Mouse (Mus musculus) embryonic facial prominence, embryonic 14.5 days (tissue): ENCODE data around the gene Gpr1. TPM values are rescaled to one million over a fixed set of nuclear protein-coding genes. Genes with fewer than 3 reads are reported as not detected.

Experiments
- ATAC-seq: fragments of 200-750 bp; cut with Nextera tagmentation; 2 replicates; pipeline ENCODE4 v1.8.0; 2017; ENCODE audit warnings: low read depth, moderate number of reproducible peaks, moderate TSS enrichment
- DNase-seq: peaks from one replicate; pipeline ENCODE4 v3.0.0-alpha.2; 2015; ENCODE audit warnings: low spot score
- H3K27ac ChIP-seq: fragments of 300-500 bp; sonication (generic); replicated peaks from 2 replicates; pipeline ENCODE4 v1.5.1; 2014; ENCODE audit warnings: low read depth, mild to moderate bottlenecking, low read length, moderate library complexity
- H3K27me3 ChIP-seq: fragments of 300-500 bp; sonication (generic); replicated peaks from 2 replicates; pipeline ENCODE4 v1.6.1; 2014; ENCODE audit warnings: low read length; ENCODE audit not compliant: control insufficient read depth, insufficient read depth
- H3K36me3 ChIP-seq: fragments of 300-500 bp; sonication (generic); 2 replicates; pipeline ENCODE4 v1.6.1; 2014; ENCODE audit warnings: low read length, mixed read lengths; ENCODE audit not compliant: control insufficient read depth, insufficient read depth
- H3K4me1 ChIP-seq: fragments of 300-500 bp; sonication (generic); 2 replicates; pipeline ENCODE4 v1.6.1; 2014; ENCODE audit warnings: antibody characterized with exemption, low read length; ENCODE audit not compliant: control insufficient read depth, insufficient read depth
- H3K4me2 ChIP-seq: fragments of 300-500 bp; sonication (generic); 2 replicates; pipeline ENCODE4 v1.6.1; 2014; ENCODE audit warnings: low read depth, mild to moderate bottlenecking, low read length, moderate library complexity, mixed read lengths
- H3K4me3 ChIP-seq: fragments of 300-500 bp; sonication (generic); 2 replicates; pipeline ENCODE4 v1.5.1; 2014; ENCODE audit warnings: low read depth, mild to moderate bottlenecking, low read length
- H3K9ac ChIP-seq: fragments of 300-500 bp; sonication (generic); 2 replicates; pipeline ENCODE4 v1.6.1; 2014; ENCODE audit warnings: low read depth, mild to moderate bottlenecking, low read length, moderate library complexity, mixed read lengths
- H3K9me3 ChIP-seq: fragments of 300-500 bp; sonication (generic); 2 replicates; pipeline ENCODE4 v1.6.1; 2016; ENCODE audit warnings: low read length; ENCODE audit not compliant: control insufficient read depth
- WGBS: fragments of 180-500 bp; shearing (Covaris S2); extraction: QIAGEN DNeasy Blood & Tissue Kit; methylation state at CpG from one replicate; pipeline ENCODE4 v1.1.7; 2014; 5-methylcytosine and 5-hydroxymethylcytosine counted together
- polyA plus RNA-seq: library from polyadenylated mRNA; unstranded; fragments of >200 nt; fragmentation: Nextera tagmentation; extraction: Ambion mirVana; gene quantifications from 2 replicates; pipeline ENCODE4 v1.2.1, GENCODE M21; 2014

The Gpr1 gene
- polyA plus RNA-seq, 1 experiment from 2014 or later, result 0.64 TPM

GRCm38 (mm10) chr1:63239751-63240150 is 25.4 kb upstream of the Gpr1 start:
- DNase-seq, result peak; percentile 70
- Histone ChIP-seq H3K36me3 (no peaks in the 10 kb centered on the region), H3K9ac (no peak overlapping the region), H3K4me3 (no peak overlapping the region), H3K4me2 (no peak overlapping the region), H3K4me1 (no peaks in the 10 kb centered on the region), H3K27me3 (peaks cover under 1% of the 10 kb centered on the region; the same call in 1 of the 2 replicates), H3K9me3 (no peaks in the 10 kb centered on the region), H3K27ac (peak overlapping the region; percentile 39; the same call in 1 of the 2 replicates)
- WGBS, result 82% methylated on average over 8 of the region's 8 CpGs
- peak; percentile 77; the same call in 1 of the 2 replicates for ATAC-seq

DNA sequence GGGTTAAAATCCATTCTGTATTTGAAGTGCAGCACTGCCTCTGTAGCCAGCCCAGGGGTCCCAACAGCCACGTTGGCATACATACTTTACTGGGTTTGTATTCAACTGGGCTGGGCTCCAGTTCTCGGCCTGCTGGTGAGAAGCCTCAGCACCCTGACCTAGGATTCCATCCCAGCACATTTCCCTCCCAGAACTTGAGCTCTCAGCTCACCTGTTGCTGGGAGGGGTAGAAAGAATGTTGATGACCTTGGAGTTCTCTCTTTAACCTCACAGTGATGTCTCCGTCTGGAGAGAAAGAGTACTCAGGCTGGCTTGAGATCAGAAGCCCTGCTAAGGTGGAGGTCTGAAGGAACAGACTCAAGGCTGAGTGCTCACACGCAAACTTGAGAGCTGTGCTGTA is 25.0 kb upstream of the Gpr1 start:
- WGBS, result 58% methylated on average over 4 of the region's 4 CpGs
- ATAC-seq (peak; percentile 26; the same call in 1 of the 2 replicates), DNase-seq (no peak)
- H3K4me3 ChIP-seq, result no peak overlapping the region
- H3K27ac ChIP-seq, result peak overlapping the region; percentile 39; the same call in 1 of the 2 replicates
- H3K4me1 ChIP-seq, result no peaks in the 10 kb centered on the region
- no peaks in the 10 kb centered on the region for H3K9me3 ChIP-seq
- no peaks in the 10 kb centered on the region for H3K27me3 ChIP-seq
- H3K9ac ChIP-seq, result no peak overlapping the region
- H3K36me3 ChIP-seq, result no peaks in the 10 kb centered on the region
- H3K4me2 ChIP-seq, result no peak overlapping the region

DNA sequence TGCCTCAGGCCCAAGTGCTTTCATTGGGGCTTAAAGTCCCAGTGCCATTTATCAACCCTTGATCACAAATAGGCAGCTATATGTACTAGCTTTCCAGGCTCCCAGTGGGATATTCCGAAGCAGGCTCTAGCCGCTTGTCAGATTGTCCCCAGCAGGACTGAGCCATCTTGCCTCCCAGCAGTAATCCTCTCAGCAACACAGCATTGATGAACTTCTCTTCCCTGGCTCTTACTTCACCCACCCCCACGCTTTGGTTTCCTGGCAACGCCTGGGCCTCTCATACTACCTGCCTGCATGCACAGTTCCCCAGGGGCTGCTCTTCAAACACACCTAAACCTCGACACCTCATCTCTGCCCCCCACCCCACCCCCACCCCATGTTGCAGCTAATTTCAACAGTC is 23.0 kb upstream of the Gpr1 start:
- no peak overlapping the region for H3K4me3 ChIP-seq
- H3K9ac ChIP-seq, result no peak overlapping the region
- no peak overlapping the region for H3K27ac ChIP-seq
- no peaks in the 10 kb centered on the region for H3K4me1 ChIP-seq
- H3K9me3 ChIP-seq, result no peaks in the 10 kb centered on the region
- no peaks in the 10 kb centered on the region for H3K36me3 ChIP-seq
- 16% methylated on average over 5 of the region's 5 CpGs for WGBS
- ATAC-seq (0 out of 2 replicates have a peak, but pooled peaks have one; percentile 37), DNase-seq (no peak)
- H3K4me2 ChIP-seq, result no peak overlapping the region
- no peaks in the 10 kb centered on the region for H3K27me3 ChIP-seq

- Histone ChIP-seq H3K27ac (no peak overlapping the region), H3K27me3 (no peaks in the 10 kb centered on the region), H3K36me3 (no peaks in the 10 kb centered on the region), H3K4me2 (no peak overlapping the region), H3K4me1 (0 out of 2 replicates have a peak, but pooled peaks cover 4% of the 10 kb centered on the region), H3K9ac (no peak overlapping the region), H3K9me3 (no peaks in the 10 kb centered on the region), H3K4me3 (no peak overlapping the region)
- ATAC-seq (no peak), DNase-seq (no peak)
- 63% methylated on average over 5 of the region's 5 CpGs for WGBS
Measured at GRCm38 (mm10) chr1:63227241-63227640, 12.9 kb upstream of the Gpr1 start.

DNA sequence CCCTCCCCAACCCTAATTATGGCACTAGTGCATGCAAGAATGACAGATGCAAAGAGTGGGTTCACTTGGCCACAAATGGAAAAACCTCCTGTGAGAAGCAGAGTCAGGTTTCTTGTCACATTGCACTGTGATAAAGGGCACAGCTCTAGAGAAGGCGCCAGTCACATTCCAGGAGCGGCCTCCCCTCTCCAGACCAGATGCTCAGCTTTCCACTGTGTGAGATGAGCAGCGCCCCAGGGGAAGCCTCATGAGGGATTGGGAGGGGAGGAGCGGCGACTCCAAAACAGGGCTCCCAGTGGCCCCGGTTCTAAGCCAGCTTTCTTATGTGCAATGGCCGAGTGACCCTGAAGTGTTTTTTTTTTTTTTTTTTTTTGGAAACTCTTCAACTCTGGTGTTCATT is 11.5 kb upstream of the Gpr1 start:
- H3K27me3 ChIP-seq, result no peaks in the 10 kb centered on the region
- no peak overlapping the region for H3K9ac ChIP-seq
- H3K4me1 ChIP-seq, result 0 out of 2 replicates have a peak, but pooled peaks cover 4% of the 10 kb centered on the region
- no peaks in the 10 kb centered on the region for H3K36me3 ChIP-seq
- 12% methylated on average over 7 of the region's 7 CpGs for WGBS
- peak; percentile 79 for ATAC-seq
- H3K9me3 ChIP-seq, result no peaks in the 10 kb centered on the region
- peak; percentile 79 for DNase-seq
- no peak overlapping the region for H3K27ac ChIP-seq
- H3K4me3 ChIP-seq, result no peak overlapping the region
- no peak overlapping the region for H3K4me2 ChIP-seq

GRCm38 (mm10) chr1:63225009-63225408 is 10.7 kb upstream of the Gpr1 start:
- Histone ChIP-seq H3K9ac (no peak overlapping the region), H3K4me1 (0 out of 2 replicates have a peak, but pooled peaks cover 4% of the 10 kb centered on the region), H3K9me3 (no peaks in the 10 kb centered on the region), H3K36me3 (no peaks in the 10 kb centered on the region), H3K27ac (no peak overlapping the region), H3K27me3 (no peaks in the 10 kb centered on the region), H3K4me2 (no peak overlapping the region), H3K4me3 (no peak overlapping the region)
- 81% methylated on average over 4 of the region's 4 CpGs for WGBS
- DNase-seq, result no peak
- ATAC-seq, result no peak

- Histone ChIP-seq H3K9ac (no peak overlapping the region), H3K4me1 (0 out of 2 replicates have a peak, but pooled peaks cover 5% of the 10 kb centered on the region), H3K27me3 (no peaks in the 10 kb centered on the region), H3K36me3 (no peaks in the 10 kb centered on the region), H3K27ac (no peak overlapping the region), H3K4me3 (no peak overlapping the region), H3K4me2 (no peak overlapping the region), H3K9me3 (no peaks in the 10 kb centered on the region)
- DNase-seq (no peak), ATAC-seq (no peak)
- 90% methylated on average over 4 of the region's 4 CpGs for WGBS
Measured at GRCm38 (mm10) chr1:63219277-63219676, 4.9 kb upstream of the Gpr1 start.

DNA sequence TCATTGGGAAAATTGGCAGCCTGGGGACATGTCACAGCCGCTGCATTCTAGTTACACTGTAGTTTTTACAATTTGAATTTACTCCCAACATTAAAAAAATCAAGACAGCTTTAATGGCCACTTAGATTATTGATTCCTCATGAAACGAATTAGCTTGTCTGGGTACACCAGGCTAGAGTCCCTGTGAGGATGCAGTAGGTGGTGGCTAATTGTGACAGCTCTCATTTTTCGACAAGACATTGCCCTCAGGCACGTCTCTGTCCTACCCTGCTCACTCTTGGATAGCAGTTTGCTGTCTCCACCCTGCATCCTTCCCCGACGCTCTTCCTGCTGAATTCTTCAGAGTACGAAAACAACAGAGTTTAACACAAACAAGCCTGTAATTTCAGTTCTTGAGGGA is 288 bp upstream of the Gpr1 start:
- Histone ChIP-seq H3K27ac (no peak overlapping the region), H3K36me3 (no peaks in the 10 kb centered on the region), H3K9ac (no peak overlapping the region), H3K9me3 (no peaks in the 10 kb centered on the region), H3K27me3 (no peaks in the 10 kb centered on the region), H3K4me1 (peaks cover 11% of the 10 kb centered on the region; the same call in 1 of the 2 replicates), H3K4me2 (no peak overlapping the region), H3K4me3 (no peak overlapping the region)
- 19% methylated on average over 7 of the region's 7 CpGs for WGBS
- ATAC-seq, result no peak
- no peak for DNase-seq
